Mouse (Mus musculus) gastrocnemius, postnatal 4 days (tissue): ENCODE results near the gene Eya2. TPM values are rescaled to one million over a fixed set of nuclear protein-coding genes. Genes with fewer than 3 reads are reported as not detected.

Experiments used
- DNase-seq, 2 experiments: peaks; one replicate each; pipeline ENCODE4 v3.0.0; 2021 to 2022; ENCODE audit warnings: low spot score in 2 of 2, mixed read lengths in 2 of 2
- total RNA-seq, 2 experiments: library from RNA; stranded (reverse); gene quantifications; 2 replicates each; pipeline ENCODE4 v1.2.3; 2021

Gene Eya2
- total RNA-seq, 2 experiments from 2014 or later, result 6.0 to 15.0 TPM

DNA sequence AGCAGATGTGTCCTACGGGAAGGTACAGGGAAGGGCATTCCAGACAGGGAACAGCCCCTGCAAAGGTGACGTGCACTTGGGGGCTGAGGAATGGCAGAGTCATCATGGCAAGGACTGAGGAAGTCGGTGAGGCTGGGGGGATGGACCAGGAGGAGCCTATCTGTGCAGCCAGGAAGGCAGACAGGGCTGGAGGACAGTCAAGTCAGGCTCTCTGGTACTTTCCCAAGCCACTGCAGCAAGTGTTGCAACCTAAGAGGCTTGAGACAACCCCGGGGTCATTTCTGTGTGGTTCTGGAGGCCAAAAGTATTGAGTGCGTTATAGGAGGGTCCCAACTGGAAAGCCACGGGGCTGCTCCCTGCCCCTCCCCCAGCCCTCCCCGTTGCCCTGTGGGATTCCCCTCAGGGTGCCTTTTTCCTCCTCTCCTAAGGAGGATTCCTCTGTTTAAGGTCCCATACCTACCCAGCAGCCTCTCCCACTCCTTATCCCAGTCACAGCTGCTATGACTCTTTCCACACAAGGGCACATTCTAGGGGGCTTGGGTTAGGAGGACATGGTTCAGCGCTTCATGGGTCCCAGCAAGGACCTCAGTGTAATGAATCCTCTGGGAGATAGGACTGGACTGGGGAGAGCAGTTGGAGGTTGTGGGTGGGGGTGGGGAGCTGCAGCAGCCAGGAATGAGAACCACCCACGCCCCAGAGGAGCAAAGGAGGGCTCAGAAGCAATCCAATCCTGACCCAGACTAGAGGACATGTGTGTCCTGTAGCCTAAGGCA, 108.4 kb downstream of the Eya2 start:
- DNase-seq, result no peak

DNA sequence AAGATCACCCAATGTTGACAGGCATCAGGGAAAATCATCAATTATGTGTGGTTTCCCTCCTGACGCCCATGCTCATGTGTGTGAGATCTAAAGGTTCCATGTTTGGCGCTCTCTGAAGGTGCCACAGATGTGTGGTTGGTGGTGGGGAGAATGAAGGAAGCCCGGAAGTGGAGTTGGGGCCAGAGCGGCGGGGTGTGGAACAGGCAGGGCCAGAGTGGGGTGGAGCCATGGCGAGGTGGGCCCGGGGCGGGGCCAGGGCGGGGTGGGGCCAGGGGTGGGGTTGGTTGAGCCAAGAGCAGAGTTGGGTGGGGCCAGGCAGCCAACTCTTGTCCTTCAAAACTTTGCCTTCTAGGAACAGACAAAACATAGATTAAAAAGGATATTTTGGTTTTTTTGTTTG, 113.4 kb downstream of the Eya2 start:
- no peak for DNase-seq

DNA sequence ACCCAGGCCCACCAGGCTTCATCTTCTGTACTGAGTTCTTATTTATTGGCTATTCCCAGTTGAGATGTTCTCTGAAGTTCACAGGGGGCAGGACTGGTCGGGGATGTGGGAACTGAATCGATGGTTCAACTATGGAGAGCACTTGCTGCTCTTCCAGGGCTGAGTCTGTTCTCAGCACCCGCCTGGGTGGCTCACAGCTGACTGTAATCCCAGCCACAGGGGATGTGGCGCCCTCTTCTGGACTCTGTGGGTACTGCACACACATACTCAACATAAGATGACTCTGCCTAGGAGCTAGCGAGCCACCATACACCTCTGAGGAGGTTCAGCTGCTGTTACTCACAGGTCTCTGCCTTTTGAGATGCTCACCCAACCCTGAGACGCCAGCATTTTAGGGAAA, 121.9 kb downstream of the Eya2 start:
- DNase-seq, result no peak

DNA sequence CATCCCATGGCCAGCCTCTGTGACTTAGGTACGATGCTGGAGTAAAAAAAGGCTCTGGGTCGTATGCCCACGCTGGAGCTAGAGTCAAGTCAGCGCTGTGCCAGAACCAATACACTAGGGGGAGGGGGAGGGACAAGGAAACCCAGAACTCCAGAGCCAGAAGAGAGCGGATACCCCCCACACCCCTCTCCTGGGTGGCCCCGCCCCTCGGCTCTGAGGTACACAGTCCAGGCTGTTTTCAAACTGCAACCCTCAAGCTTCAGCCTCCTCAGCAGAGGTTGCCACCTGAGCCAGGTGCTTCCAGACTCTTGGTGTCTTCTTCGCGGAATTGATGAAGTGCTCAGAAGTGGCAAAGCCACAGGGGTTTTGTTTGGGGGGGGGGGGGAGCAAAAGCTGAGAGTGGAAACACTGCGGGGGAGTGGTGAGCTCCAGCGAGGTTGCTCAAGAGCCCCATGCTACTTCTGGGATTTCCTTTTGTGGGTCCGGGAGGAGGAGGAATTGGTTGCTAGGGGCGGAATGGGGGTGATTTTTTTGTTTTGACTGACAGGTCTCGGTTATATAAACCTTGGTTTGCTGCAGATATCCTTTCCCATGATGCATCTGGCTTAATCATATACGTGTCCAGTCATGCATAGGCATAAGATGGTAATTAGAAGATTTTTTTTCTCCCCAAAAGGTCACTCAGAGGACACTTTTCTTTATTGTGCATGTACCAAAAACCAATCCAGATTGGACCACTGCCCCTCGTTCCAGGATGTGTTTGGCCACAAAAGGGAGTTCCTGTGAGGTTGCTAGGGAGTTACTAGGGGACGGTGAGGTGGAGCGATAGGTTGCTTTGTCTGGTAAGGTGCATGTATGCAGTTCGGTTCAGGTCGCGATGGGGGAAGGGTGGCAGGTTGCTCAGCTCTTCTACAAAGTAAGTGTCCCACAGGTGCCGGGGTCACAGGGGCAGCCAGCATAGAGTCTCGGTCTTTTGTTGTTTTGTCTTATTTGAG, 122.6 kb downstream of the Eya2 start:
- no peak for DNase-seq

DNA sequence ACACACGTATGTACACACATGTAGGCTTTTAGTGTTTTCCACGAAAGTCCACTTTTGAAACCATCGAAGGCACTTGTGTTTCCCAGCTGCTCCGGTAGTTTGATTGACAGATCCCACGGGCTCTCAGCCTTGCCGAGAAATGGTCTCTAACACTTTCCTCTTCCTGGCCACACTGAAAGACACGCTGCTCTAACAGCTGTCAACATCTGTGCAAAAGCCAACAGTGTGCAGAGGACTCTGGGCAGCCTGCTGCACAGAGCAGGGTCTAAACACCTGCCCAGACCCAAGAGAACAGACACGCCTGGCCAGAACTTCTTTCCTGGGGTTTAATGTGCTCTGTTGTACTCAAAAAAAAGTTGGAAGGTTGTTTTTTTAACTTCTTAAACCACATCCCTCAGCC, 124.5 kb downstream of the Eya2 start:
- no peak for DNase-seq

DNA sequence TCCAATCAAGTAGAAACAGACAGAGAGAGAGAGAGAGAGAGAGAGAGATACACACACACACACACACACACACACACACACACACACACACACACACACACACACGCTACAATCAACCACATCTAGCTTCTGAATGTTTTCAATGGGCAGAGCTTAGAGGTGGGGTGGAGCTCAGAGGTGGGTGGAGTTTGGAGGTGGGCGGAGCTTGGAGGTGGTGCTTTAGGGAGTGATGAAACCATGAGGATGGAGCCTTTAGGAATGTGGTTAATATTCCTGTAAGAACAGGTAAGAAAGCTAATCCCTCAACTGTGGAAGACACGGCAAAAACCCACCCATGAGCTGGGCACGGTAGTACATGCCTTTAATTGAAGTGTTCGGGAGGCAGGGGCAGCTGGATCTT, 127.1 kb downstream of the Eya2 start:
- DNase-seq, result no peak

DNA sequence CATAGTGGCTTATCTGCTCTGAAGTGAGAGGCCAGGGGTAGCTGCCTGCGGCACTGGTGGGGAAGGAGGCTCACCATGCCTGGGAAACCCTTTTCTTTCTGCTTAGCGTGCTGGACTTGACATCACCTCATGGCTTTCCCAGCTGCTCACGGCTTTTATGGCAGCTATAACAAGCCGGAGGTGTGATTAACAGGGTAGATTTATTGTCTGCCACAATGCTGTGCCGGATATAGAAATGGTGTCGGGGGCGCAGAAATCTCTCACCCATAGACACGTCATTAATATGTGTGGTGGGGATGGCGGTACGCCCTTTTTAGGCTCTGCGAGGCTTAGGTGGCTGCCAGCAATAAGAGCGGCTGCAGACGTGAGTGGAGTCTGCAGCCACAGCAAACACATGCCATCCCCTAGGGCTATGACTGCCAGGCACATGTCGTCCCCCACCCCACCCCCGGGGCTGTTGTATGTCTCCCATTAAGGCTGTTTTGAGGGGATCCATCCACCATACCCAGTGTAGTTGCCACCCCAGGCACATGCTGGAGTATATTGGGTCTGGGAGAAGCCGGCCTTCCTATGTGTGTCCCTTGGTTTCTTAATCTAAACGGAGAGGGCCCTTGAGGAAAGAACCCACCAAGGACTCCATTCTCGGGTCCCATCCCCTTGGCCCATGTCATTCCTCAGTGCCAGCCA, 137.9 kb downstream of the Eya2 start:
- DNase-seq, result no peak

DNA sequence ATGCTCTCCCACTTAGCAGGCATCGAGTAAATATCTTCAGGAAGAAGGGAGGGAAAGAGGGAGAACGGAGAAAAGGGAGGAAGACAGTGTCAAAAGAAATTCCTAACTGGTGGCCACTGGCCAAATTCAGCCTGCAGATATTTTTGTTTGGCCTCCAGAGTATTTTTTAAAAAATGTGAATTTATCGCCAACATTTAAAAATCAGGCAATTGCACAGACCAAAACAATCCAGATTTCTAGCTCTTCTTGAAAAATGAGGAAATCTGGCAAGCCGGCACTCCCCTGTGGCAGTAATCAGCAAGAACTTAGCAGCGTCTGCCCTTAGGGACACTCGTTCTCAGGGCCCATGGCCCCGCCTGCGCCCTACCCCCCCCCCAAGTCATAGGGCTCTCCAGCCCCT, 138.9 kb downstream of the Eya2 start:
- DNase-seq, result peak in 1 of 2 experiments; percentile 64

DNA sequence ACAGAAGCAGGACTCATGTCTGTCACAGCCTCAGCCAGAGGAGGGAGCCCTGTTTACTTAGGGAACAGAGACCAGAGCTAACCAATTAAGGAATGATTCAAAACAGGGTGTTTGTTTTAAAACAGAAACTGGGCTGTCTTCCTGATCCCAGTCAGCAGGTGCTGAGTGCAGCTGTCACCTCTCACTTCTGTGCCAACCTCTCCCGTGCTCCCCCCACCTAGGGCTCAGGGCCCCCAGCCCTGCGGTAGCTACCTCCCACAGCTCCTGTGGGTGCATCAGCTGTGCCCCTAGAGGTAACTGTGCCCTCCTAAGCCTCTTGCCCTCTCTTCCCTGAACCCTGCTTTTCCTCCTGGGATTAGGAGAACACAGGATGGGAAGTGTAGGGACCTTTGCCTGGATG, 141.5 kb downstream of the Eya2 start:
- DNase-seq, result no peak

DNA sequence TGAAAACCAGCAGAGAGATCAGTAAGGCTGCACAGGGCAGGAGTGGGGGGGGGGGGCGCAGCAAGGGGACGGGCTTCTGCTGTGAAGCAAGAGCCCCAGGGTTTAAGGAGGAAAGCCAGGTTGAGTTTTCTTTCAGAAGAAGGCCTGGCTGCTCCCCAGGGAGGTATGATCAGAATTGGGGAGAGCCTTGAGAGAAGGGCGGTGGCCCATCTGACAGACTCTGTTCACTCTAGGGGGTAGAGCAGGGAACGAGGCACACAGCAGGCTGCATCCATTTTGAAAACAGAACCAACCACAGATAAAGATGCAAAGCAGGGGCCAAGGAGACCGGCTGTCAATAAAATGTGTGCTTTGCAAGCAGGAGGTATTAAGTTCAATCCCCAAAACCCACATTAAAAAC, 145.5 kb downstream of the Eya2 start:
- DNase-seq, result no peak

DNA sequence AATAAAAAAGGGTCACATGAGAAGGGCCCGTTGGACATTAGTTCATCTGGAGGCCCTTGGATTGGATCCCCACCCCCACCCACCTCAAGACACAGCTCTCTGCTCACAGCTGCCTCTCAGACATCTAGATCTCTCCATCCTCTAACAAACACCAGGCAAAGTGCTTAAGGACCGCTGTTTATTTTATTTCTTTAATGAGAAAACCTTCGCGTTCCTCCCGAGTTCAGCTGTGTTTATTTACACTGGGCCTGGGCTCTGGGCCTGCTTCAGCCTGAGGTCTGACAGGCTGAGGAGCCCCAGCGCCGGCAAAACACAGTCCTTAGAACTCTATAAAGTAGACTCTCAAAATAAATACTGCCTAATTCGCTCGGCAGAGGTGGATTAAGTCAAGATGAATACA, 146.2 kb downstream of the Eya2 start:
- DNase-seq, result no peak

DNA sequence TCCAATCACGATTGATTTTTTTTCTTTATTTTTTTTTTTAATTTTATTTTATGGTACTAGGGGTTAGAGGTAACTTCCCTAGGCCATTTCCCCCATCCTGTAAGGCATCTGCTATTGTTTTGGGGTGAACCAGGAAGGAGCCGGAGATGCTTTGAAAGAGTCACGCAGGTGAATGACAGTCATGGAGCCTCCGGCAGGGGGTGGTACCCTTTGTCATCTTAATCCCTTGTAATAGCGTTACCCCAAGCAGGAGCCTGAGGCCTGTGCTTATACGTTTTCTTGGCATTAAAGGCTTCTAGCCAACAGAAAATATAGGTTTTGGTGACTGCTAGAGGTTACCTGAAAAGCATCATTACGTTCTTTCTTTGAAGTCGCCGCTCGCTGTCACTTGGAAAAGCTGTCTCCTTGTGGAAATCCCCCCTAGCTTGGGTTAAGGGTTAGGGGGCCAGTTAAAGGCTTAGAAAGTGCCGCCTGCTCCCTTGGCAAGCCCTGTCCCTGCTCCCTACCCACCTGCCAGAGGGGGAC, 146.8 kb downstream of the Eya2 start:
- DNase-seq, result no peak

DNA sequence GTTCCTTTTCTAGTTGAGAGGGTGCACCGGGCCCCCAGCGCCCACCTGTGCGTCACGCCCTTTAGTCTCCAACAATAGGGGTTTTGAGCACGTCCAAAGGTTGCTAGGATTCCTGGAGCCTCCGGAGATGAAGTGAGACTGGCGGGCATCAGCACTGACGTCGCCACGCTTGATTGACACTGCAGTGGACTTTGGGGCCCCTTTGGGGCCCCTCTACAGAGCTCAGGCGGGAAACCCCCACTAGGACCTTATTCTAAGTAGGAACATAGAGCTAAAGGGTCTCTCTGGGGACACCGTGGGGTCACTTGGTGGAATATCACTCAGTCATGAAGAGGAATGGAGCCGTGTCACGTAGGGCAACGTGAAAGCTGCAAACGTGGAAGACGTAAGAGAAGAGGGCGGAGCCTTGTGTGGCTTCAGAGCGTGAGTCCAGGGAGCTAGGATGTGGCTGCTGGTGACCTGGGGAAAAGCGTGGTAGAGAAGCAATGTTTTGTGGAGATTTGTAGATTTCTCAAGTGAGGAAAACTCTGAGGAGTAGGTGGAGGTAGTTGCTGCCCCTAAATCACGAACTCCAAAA, 147.5 kb downstream of the Eya2 start:
- DNase-seq, result no peak

DNA sequence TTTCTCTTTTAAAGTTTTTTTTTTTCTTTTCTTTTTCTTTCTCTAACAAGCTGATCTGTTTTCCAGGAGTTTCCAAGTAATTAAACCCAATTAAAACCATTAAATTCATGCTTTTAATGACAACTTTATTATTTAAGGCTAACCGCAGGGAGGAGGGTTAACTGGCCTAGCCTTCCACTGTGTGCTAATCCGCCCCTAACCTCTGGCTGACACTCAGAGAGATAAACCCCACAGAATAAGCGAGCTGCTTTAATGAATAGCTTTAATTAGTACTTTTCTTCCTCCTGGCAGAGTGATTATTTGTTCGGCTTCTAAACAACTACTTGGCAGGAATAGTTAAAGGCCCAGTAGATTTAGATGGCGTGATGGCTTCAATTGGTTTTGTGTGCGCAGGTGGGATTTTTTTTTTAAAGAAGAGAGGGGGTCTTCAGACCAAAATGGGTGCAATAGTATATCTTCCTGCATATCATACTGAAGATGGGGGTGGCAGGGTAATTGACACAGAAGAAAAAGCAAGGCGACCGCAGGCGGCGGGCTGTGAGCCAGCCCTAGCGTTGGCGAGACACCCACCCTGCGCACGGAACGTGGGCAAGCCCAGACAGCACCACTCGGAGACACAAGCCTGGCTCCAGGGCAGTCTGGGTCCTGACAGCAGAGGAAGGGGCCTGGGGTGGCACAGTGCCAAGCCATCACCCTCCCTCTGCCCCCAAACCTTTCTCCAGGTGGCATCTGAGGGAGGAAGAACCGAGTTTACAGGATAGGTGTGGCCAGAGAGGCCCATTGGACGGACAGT, 150.7 kb downstream of the Eya2 start:
- no peak for DNase-seq

DNA sequence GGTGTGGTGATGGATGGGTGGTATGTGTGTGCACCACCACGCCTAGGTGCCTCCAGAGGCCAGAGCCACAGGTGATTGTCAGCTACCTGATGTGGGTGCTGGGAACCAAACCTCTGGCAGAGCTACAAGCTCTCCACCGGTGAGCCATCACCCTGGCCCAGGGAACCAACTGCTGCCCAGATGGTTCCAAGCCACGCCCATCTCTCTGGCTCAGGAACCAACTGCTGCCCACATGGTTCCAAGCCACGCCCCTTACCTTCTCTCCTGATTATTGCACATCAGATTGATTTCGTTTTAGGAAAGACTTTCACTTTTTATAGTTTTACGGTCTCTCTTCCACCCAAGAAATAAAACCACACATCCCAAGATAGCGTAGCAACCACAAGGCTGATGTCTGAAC, 153.1 kb downstream of the Eya2 start:
- DNase-seq, result no peak

DNA sequence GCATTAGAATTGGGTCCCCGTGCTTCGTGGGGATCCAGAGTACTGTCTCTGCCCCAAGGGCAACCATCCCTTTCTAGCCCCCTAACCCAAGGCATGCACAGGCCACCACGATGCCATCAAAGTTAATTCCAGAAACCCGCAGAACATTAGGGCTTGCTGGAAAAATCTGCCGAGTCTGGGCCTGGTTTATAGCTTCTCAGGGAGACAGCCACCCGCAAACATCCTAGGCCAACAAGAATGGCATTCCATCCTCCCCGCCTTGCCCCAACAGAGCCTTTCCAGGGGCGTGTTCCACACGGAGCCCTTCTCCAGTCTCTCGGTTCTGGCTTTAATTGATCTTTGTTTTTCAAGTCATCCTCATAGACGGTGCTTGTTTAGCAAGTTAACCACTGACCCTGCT, 153.6 kb downstream of the Eya2 start:
- no peak for DNase-seq

DNA sequence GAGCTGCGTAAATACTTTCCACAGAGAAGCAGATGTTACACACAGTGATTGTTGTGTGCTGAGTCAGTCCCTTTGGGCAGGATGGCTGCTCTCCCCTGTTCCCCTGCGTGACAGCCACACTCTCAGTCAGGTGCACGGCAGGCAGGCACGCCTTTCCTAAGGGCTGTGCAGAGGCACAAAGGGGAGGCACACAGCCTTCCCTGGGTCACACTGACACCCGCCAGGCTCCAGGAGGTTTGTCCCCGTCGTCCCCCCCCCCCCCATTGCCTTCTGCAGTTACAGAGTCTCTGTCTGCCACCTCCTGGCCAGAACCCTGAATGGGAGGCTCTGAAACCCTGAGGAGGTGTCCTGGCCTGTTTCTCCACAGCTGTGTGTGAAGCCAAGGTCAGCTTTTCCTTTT, 156.2 kb downstream of the Eya2 start:
- peak in 1 of 2 experiments; percentile 40 for DNase-seq

DNA sequence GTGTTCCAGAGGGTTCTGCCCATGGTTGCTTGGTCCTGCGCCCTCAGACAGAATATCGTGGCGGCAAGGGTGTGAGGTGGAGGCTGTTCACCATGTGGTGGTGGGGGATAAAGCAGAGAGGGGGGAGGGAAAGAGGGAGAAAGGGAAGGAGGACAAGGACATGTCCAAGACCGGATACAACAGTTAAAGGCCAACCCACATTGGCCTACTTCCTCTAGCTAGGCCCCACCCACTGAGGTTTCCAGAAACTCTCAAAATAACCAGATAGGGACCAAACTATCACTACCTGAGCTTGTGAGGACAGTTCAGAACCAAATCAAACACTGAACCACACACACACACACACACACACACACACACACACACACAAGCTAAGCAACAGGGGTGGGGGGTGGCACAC, 157.9 kb downstream of the Eya2 start:
- DNase-seq, result no peak

DNA sequence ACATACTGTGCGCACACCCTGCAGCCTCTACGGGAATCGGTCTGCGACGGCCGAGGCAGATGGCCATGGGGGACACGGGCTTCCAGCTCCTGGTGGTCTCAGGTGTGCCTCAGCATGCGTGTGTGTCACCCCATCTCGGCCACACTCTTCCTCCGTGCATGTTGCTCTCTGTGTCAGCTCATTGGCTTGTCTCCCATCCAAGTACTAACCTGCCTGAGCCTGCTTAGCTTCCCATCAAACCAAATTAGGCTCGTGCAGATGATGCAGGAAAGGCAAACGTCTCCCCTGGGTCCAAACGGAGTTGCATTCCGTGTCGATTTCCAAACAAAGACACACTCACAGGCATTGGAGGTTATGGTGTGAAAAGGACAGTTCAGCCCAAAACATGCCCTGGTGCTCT, 163.0 kb downstream of the Eya2 start:
- no peak for DNase-seq

DNA sequence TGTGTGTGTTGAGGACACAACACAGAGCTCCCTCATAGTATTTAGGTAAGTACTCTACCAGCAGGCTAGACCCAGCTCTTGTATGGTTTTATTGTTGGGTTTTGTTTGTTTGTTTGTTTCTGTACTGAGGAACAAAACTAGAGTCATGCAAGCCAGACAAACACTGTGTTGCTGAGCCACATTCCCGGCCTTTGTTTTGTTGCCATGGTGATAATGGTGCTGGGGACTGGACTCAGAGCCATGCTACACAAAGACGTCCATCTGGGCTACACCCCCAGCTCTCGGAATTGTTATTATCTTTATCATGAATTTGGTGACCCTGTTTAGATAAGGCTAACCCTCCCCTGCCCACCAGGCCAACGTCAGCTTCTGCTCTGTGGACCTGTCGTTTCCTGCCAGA, 163.7 kb downstream of the Eya2 start:
- DNase-seq, result no peak
